Mouse (Mus musculus) lung, adult 2 months (tissue): Measurements from ENCODE around the gene Teddm3. TPM values are rescaled to one million over a fixed set of nuclear protein-coding genes. Genes with fewer than 3 reads are reported as not detected.
"Not testable (repeated sequence)": the region's sequence is repeated elsewhere in the genome, so short reads cannot be mapped to it uniquely, and the experiment has no call there.

ENCODE experiments used
- DNase-seq: peaks from one replicate; pipeline ENCODE4 v3.0.0; 2022
- H3K4me1 ChIP-seq: fragments of 200-500 bp; 2 replicates; pipeline ENCODE4 v1.6.1; 2011; ENCODE audit warnings: low read length; ENCODE audit not compliant: control insufficient read depth, insufficient read depth
- H3K4me3 ChIP-seq: fragments of 200-500 bp; replicated peaks from 2 replicates; pipeline ENCODE3; 2011; ENCODE audit warnings: low read depth, mild to moderate bottlenecking, control low read depth, low read length; ENCODE audit errors: extremely low read depth
- CTCF ChIP-seq: fragments of 200-500 bp; IDR thresholded peaks from 2 replicates; pipeline ENCODE4 v1.5.1; 2011; ENCODE audit warnings: mild to moderate bottlenecking, low read length, control low read depth; ENCODE audit not compliant: insufficient read depth
- POLR2A ChIP-seq: fragments of 200-500 bp; IDR thresholded peaks from 2 replicates; pipeline ENCODE4 v1.6.1; 2011; ENCODE audit warnings: low read depth, mild to moderate bottlenecking, control low read depth, low read length, borderline replicate concordance; ENCODE audit errors: extremely low read depth
- WGBS: fragments of 180-500 bp; shearing (Covaris S2); methylation state at CpG from one replicate; pipeline ENCODE4 v1.1.7; 2018; 5-methylcytosine and 5-hydroxymethylcytosine counted together
- polyA plus RNA-seq: library from polyadenylated mRNA; depleted of rRNA; stranded (reverse); fragments of >200 nt; gene quantifications from 2 replicates; pipeline ENCODE4 v1.2.3, GENCODE M21; 2012

The Teddm3 gene
- polyA plus RNA-seq, 1 experiment = 27.9 TPM

- WGBS = 81% methylated on average over 14 of the region's 14 CpGs
- TF ChIP-seq POLR2A (no peak), CTCF (no peak)
- Histone ChIP-seq H3K4me3 (no peak overlapping the region), H3K4me1 (peaks cover 2% of the 10 kb centered on the region; the same call in 1 of the 2 replicates)
- DNase-seq = no peak
Observed at GRCm38 (mm10) chr16:21191569-21191968, 37.8 kb upstream of the Teddm3 start.

- TF ChIP-seq POLR2A = no peak
- no peak for TF ChIP-seq CTCF
- H3K4me3 ChIP-seq = no peak overlapping the region
- 75% methylated on average over 3 of the region's 3 CpGs for WGBS
- DNase-seq = no peak
- H3K4me1 ChIP-seq = peaks cover 2% of the 10 kb centered on the region; the same call in 1 of the 2 replicates
Observed at GRCm38 (mm10) chr16:21188345-21188744, 34.5 kb upstream of the Teddm3 start.

GRCm38 (mm10) chr16:21187568-21187967, 33.8 kb upstream of the Teddm3 start:
- no peak for DNase-seq
- Histone ChIP-seq H3K4me1 (no peaks in the 10 kb centered on the region; the same call in 1 of the 2 replicates), H3K4me3 (no peak overlapping the region)
- WGBS = 28% methylated on average over 7 of the region's 7 CpGs
- TF ChIP-seq POLR2A (no peak), CTCF (no peak)

- DNase-seq = no peak
- TF ChIP-seq CTCF = no peak
- no peak for TF ChIP-seq POLR2A
- H3K4me1 ChIP-seq = no peaks in the 10 kb centered on the region
Observed at GRCm38 (mm10) chr16:21184697-21185096, 30.9 kb upstream of the Teddm3 start.

GRCm38 (mm10) chr16:21182108-21182507, 28.3 kb upstream of the Teddm3 start:
- no peak for DNase-seq
- no peak for TF ChIP-seq CTCF
- no peak for TF ChIP-seq POLR2A
- Histone ChIP-seq H3K4me1 (no peaks in the 10 kb centered on the region), H3K4me3 (no peak overlapping the region)
- WGBS = 70% methylated on average over 1 of the region's 1 CpGs

More at GRCm38 (mm10) chr16:21184697-21185096, 30.9 kb upstream of the Teddm3 start:
- no peak overlapping the region for H3K4me3 ChIP-seq

GRCm38 (mm10) chr16:21175236-21175635, 21.4 kb upstream of the Teddm3 start:
- no peak for DNase-seq
- no CpG with 5 or more reads among the region's 1 CpGs for WGBS
- no peak for TF ChIP-seq POLR2A
- no peak for TF ChIP-seq CTCF
- no peak overlapping the region for H3K4me3 ChIP-seq
- no peaks in the 10 kb centered on the region for H3K4me1 ChIP-seq

GRCm38 (mm10) chr16:21168730-21169129, 14.9 kb upstream of the Teddm3 start:
- WGBS = 81% methylated on average over 13 of the region's 13 CpGs

GRCm38 (mm10) chr16:21165343-21166220, 11.8 kb upstream of the Teddm3 start:
- not testable (repeated sequence) for H3K4me3 ChIP-seq, H3K4me1 ChIP-seq
- 17% methylated on average over 18 of the region's 19 CpGs for WGBS
- DNase-seq = peak; percentile 4

More at GRCm38 (mm10) chr16:21168730-21169129, 14.9 kb upstream of the Teddm3 start:
- H3K4me3 ChIP-seq = no peak overlapping the region
- no peak for TF ChIP-seq CTCF
- TF ChIP-seq POLR2A = no peak
- no peak for DNase-seq
- H3K4me1 ChIP-seq = no peaks in the 10 kb centered on the region

- 71% methylated on average over 3 of the region's 3 CpGs for WGBS
- not testable (repeated sequence) for H3K4me3 ChIP-seq, DNase-seq, H3K4me1 ChIP-seq
Observed at GRCm38 (mm10) chr16:21163423-21163822, 9.6 kb upstream of the Teddm3 start.

- WGBS = 87% methylated on average over 1 of the region's 1 CpGs
- not testable (repeated sequence) for DNase-seq
Observed at GRCm38 (mm10) chr16:21159226-21159625, 5.4 kb upstream of the Teddm3 start.

GRCm38 (mm10) chr16:21156261-21156660, 2.5 kb upstream of the Teddm3 start:
- H3K4me3 ChIP-seq, H3K4me1 ChIP-seq, DNase-seq: not testable (repeated sequence)

More at GRCm38 (mm10) chr16:21159226-21159625, 5.4 kb upstream of the Teddm3 start:
- H3K4me1 ChIP-seq, H3K4me3 ChIP-seq: not testable (repeated sequence)
